Mouse (Mus musculus): ENCODE measurements around the gene AI837181.
A peak's percentile ranks its signal among the peaks of the same experiment; 100 is the strongest.

Gene AI837181

DNA sequence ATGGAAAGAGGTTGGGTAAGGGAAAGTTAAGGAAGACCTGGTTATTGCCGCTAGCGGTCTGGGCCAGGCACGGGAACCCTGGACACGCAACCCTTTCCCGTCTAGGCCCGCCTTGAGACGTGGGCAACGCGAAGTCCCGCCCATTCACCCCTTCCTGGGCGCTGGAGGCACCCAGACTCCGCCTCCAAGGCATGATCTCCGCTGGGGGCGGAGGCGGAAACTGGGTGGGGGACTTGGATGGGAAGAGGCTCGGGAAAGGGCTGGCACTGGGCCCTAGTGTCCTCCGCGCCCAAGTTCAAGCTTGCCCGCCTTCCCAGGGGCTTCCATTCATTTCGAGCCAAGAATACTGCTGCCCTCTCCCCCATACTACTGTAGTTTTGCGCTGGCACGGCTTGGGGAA lies 48.8 kb downstream of the AI837181 start, which contains the start of gene Efemp2:
Gene Efemp2 (plus strand): TSS at position 235 of the 400 bp plus-strand sequence.
- DNase-seq: peak; percentile 70 to 81

DNA sequence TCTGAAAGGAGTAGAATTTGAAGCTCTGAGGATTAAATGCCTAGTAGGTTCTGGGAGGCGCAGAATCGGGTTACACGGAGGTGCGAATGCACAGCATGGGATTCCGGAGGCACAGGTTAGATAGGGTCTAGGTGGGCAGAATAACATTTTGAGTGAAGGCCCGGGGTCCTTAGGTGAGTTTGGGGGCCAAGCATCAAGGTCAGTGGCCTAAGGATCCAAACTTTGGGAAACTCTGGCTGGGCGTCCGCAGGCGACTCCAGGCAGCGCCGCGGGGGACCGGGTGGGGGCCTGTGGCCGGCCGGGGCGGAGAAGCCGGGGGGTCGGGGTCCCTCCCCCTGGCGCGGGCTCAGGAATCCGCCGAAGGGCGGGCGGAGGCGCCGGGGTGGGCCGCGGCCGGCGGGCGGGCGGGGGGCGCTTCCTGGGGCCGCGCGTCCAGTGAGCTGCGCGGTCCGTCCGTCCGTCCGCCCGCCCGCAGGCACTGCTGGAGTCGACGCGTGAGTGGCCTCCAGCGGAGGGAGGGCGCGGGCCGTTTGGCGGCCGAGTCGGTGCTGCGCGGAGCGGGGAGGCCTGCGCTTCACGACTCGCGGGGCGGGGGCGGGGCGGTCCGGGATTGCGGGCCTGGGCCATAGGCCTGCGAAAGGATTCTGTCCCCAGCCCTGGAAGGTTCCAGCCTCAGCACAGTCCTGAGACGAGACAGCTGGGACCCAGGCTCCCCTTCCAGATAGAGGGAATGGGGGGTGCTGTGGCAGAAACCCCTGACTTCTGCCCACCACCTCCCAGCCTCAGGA lies 49.5 kb downstream of the AI837181 start:
- peak; percentile 71 to 72 for DNase-seq

- DNase-seq: peak; percentile 54 to 57
Observed at GRCm38 (mm10) chr19:5475069-5475714, 50.2 kb downstream of the AI837181 start.

Measured in cerebellum, postnatal 10 days (tissue).